Mouse (Mus musculus): ENCODE data around the gene Gon4l. TPM values are rescaled to one million over a fixed set of nuclear protein-coding genes. Genes with fewer than 3 reads are reported as not detected.
"Not testable (repeated sequence)": the region's sequence is repeated elsewhere in the genome, so short reads cannot be mapped to it uniquely, and the experiment has no call there.

The Gon4l gene
- polyA plus RNA-seq, 1 experiment from 2014 or later: 21.4 TPM

GRCm38 (mm10) chr3:88862129-88862528 lies 27.1 kb downstream of the Gon4l start:
- H3K4me2 ChIP-seq: no peak overlapping the region
- H3K27me3 ChIP-seq: no peaks in the 10 kb centered on the region
- H3K9ac ChIP-seq: no peak overlapping the region
- WGBS: 91% methylated on average over 3 of the region's 3 CpGs
- no peaks in the 10 kb centered on the region for H3K9me3 ChIP-seq
- H3K4me3 ChIP-seq (replicated peaks): no peak overlapping the region
- no peak for ATAC-seq (ENCODE audit: low FRiP score)
- peaks cover 90% of the 10 kb centered on the region for H3K36me3 ChIP-seq (replicated peaks)
- H3K4me1 ChIP-seq: no peaks in the 10 kb centered on the region
- H3K27ac ChIP-seq: no peak overlapping the region

- ATAC-seq (ENCODE audit: low FRiP score): not testable (repeated sequence)
- WGBS: no CpG with 5 or more reads among the region's 3 CpGs
These were observed 31.7 kb downstream of the Gon4l start for GRCm38 (mm10) chr3:88866735-88867134.

GRCm38 (mm10) chr3:88867177-88867576 lies 32.1 kb downstream of the Gon4l start:
- not testable (repeated sequence) for H3K4me2 ChIP-seq; H3K27me3 ChIP-seq; H3K4me3 ChIP-seq (replicated peaks); H3K9me3 ChIP-seq; H3K4me1 ChIP-seq; H3K27ac ChIP-seq; ATAC-seq (ENCODE audit: low FRiP score); H3K9ac ChIP-seq
- peaks cover 42% of the 10 kb centered on the region for H3K36me3 ChIP-seq (replicated peaks)
- no CpG with 5 or more reads among the region's 8 CpGs for WGBS

More at GRCm38 (mm10) chr3:88866735-88867134, 31.7 kb downstream of the Gon4l start:
- not testable (repeated sequence) for H3K27ac ChIP-seq; H3K4me2 ChIP-seq; H3K4me3 ChIP-seq (replicated peaks); H3K4me1 ChIP-seq; H3K9me3 ChIP-seq; H3K27me3 ChIP-seq; H3K9ac ChIP-seq
- H3K36me3 ChIP-seq (replicated peaks): peaks cover 45% of the 10 kb centered on the region

GRCm38 (mm10) chr3:88868449-88868848 lies 33.4 kb downstream of the Gon4l start:
- H3K36me3 ChIP-seq (replicated peaks): peaks cover 30% of the 10 kb centered on the region
- H3K4me1 ChIP-seq; H3K27ac ChIP-seq; H3K9ac ChIP-seq; H3K27me3 ChIP-seq; H3K9me3 ChIP-seq; ATAC-seq (ENCODE audit: low FRiP score); H3K4me2 ChIP-seq; H3K4me3 ChIP-seq (replicated peaks): not testable (repeated sequence)
- 100% methylated on average over 3 of the region's 4 CpGs for WGBS

- H3K27me3 ChIP-seq; H3K9ac ChIP-seq; H3K4me2 ChIP-seq; H3K4me1 ChIP-seq; H3K9me3 ChIP-seq; H3K4me3 ChIP-seq (replicated peaks); H3K27ac ChIP-seq; ATAC-seq (ENCODE audit: low FRiP score): not testable (repeated sequence)
- H3K36me3 ChIP-seq (replicated peaks): peaks cover 12% of the 10 kb centered on the region; the same call in 1 of the 2 replicates
- 96% methylated on average over 4 of the region's 4 CpGs for WGBS
These were observed 47.5 kb downstream of the Gon4l start for GRCm38 (mm10) chr3:88882536-88882935.

- H3K27ac ChIP-seq; H3K27me3 ChIP-seq; H3K4me3 ChIP-seq (replicated peaks); ATAC-seq (ENCODE audit: low FRiP score); H3K4me1 ChIP-seq; H3K4me2 ChIP-seq; H3K9ac ChIP-seq; H3K9me3 ChIP-seq: not testable (repeated sequence)
- H3K36me3 ChIP-seq (replicated peaks): peaks cover 31% of the 10 kb centered on the region
- 93% methylated on average over 7 of the region's 7 CpGs for WGBS
These were observed 58.0 kb downstream of the Gon4l start for GRCm38 (mm10) chr3:88893011-88893410.

- no peak overlapping the region for H3K4me3 ChIP-seq (replicated peaks)
- ATAC-seq (ENCODE audit: low FRiP score): no peak
- peaks cover 93% of the 10 kb centered on the region for H3K36me3 ChIP-seq (replicated peaks)
- no peaks in the 10 kb centered on the region for H3K4me1 ChIP-seq
- no peak overlapping the region for H3K4me2 ChIP-seq
- no peaks in the 10 kb centered on the region for H3K9me3 ChIP-seq
- 87% methylated on average over 3 of the region's 3 CpGs for WGBS
- H3K27me3 ChIP-seq: no peaks in the 10 kb centered on the region
- no peak overlapping the region for H3K27ac ChIP-seq
- no peak overlapping the region for H3K9ac ChIP-seq
These were observed 69.8 kb downstream of the Gon4l start for GRCm38 (mm10) chr3:88904803-88905202.

GRCm38 (mm10) chr3:88905209-88905608 lies 70.2 kb downstream of the Gon4l start:
- 90% methylated on average over 6 of the region's 6 CpGs for WGBS
- peaks cover 96% of the 10 kb centered on the region for H3K36me3 ChIP-seq (replicated peaks)

GRCm38 (mm10) chr3:88905741-88906140 lies 70.7 kb downstream of the Gon4l start:
- 90% methylated on average over 2 of the region's 2 CpGs for WGBS
- no peak overlapping the region for H3K4me2 ChIP-seq
- H3K4me1 ChIP-seq: no peaks in the 10 kb centered on the region
- no peaks in the 10 kb centered on the region for H3K27me3 ChIP-seq
- H3K36me3 ChIP-seq (replicated peaks): peaks cover 97% of the 10 kb centered on the region
- no peak overlapping the region for H3K27ac ChIP-seq
- H3K4me3 ChIP-seq (replicated peaks): no peak overlapping the region
- H3K9me3 ChIP-seq: no peaks in the 10 kb centered on the region
- H3K9ac ChIP-seq: no peak overlapping the region
- no peak for ATAC-seq (ENCODE audit: low FRiP score)

More at GRCm38 (mm10) chr3:88905209-88905608, 70.2 kb downstream of the Gon4l start:
- Histone ChIP-seq H3K27me3 (no peaks in the 10 kb centered on the region), H3K4me2 (no peak overlapping the region), H3K27ac (no peak overlapping the region), H3K4me1 (no peaks in the 10 kb centered on the region), H3K9ac (no peak overlapping the region), H3K4me3 (replicated peaks) (no peak overlapping the region), H3K9me3 (no peaks in the 10 kb centered on the region)
- ATAC-seq (ENCODE audit: low FRiP score): no peak

- H3K36me3 ChIP-seq (replicated peaks): peaks cover 98% of the 10 kb centered on the region
- no peaks in the 10 kb centered on the region for H3K27me3 ChIP-seq
- whole genome bisulfite sequencing: 92% methylated on average over 6 of the region's 6 CpGs
- no peak overlapping the region for H3K4me2 ChIP-seq
- no peak overlapping the region for H3K27ac ChIP-seq
- no peak for ATAC-seq (ENCODE audit: low FRiP score)
- no peak overlapping the region for H3K4me3 ChIP-seq (replicated peaks)
- H3K4me1 ChIP-seq: no peaks in the 10 kb centered on the region
- H3K9me3 ChIP-seq: no peaks in the 10 kb centered on the region
- H3K9ac ChIP-seq: no peak overlapping the region
These were observed 71.5 kb downstream of the Gon4l start for GRCm38 (mm10) chr3:88906393-88907159.

GRCm38 (mm10) chr3:88912585-88912984 lies 77.6 kb downstream of the Gon4l start:
- no peak overlapping the region for H3K27ac ChIP-seq
- no peak overlapping the region for H3K9ac ChIP-seq
- H3K4me1 ChIP-seq: peaks cover 17% of the 10 kb centered on the region
- no peaks in the 10 kb centered on the region for H3K27me3 ChIP-seq
- WGBS: 93% methylated on average over 7 of the region's 7 CpGs
- H3K4me2 ChIP-seq: peak overlapping the region; percentile 75
- H3K36me3 ChIP-seq (replicated peaks): peaks cover 47% of the 10 kb centered on the region
- no peak for ATAC-seq (ENCODE audit: low FRiP score)
- H3K9me3 ChIP-seq: no peaks in the 10 kb centered on the region
- H3K4me3 ChIP-seq (replicated peaks): peak overlapping the region; percentile 77; the same call in 1 of the 2 replicates

- Histone ChIP-seq H3K4me2 (peak within 1 kb of the TSS; percentile 75), H3K27me3 (no peaks in the 10 kb centered on the region), H3K36me3 (replicated peaks) (peaks cover 35% of the 10 kb centered on the region), H3K4me1 (peaks cover 17% of the 10 kb centered on the region), H3K4me3 (replicated peaks) (peak within 1 kb of the TSS; percentile 77), H3K9me3 (no peaks in the 10 kb centered on the region), H3K27ac (peak within 1 kb of the TSS; percentile 85), H3K9ac (peak within 1 kb of the TSS; percentile 76)
- peak; percentile 98 for ATAC-seq (ENCODE audit: low FRiP score)
- under 1% methylated on average over 62 of the region's 62 CpGs for WGBS
These were observed 78.7 kb downstream of the Gon4l start, which contains the start of gene Msto1 for GRCm38 (mm10) chr3:88913511-88914383. Msto1 (minus strand) TSS chr3:88913999.
